Mouse (Mus musculus) stomach, postnatal 0 days (tissue): ENCODE measurements around the gene Stk38l.

ENCODE experiments used
- CTCF ChIP-seq: IDR thresholded peaks from 2 replicates; pipeline ENCODE4 v1.5.1; 2016; ENCODE audit warnings: antibody characterized with exemption, low read depth, mild to moderate bottlenecking, moderate library complexity
- EP300 ChIP-seq: optimal IDR thresholded peaks from 2 replicates; pipeline ENCODE3; 2016; ENCODE audit warnings: antibody characterized with exemption

DNA sequence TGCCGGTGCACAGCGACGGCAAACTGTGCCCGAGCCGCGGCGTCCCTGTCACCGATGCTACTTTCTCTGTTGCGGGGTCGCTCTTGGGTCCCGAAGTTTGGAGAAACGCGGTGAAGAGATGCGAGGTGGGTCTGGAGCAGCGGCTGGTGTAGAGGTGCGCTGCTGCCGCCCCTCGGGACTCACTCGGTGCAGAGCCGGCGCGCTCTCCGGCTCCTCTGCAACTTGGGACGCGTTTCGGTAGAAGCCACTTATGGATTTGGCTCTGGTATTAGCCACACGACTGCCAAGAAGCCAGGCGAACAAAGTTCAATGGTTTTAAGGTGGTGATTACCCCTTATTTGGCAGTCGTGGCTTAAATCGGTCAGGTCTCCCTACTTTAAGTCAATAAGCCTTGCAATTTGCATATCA is 593 bp downstream of the Stk38l start:
- TF ChIP-seq CTCF (no peak), EP300 (no peak)
